Mouse (Mus musculus) mesoderm, embryonic 11.5 days (tissue): ENCODE data around the gene Arhgdib.

Experiments used
- DNase-seq: peaks from one replicate; pipeline ENCODE4 v3.0.0-alpha.2; 2012; ENCODE audit warnings: low read depth, low spot score

Gene Arhgdib

GRCm38 (mm10) chr6:136950171-136950570 is 8.5 kb upstream of the Arhgdib start:
- DNase-seq, result no peak

GRCm38 (mm10) chr6:136947716-136948115 is 6.0 kb upstream of the Arhgdib start:
- DNase-seq, result no peak

GRCm38 (mm10) chr6:136946943-136947342 is 5.2 kb upstream of the Arhgdib start:
- no peak for DNase-seq

- DNase-seq, result no peak
Observed at GRCm38 (mm10) chr6:136946241-136946640, 4.5 kb upstream of the Arhgdib start.

DNA sequence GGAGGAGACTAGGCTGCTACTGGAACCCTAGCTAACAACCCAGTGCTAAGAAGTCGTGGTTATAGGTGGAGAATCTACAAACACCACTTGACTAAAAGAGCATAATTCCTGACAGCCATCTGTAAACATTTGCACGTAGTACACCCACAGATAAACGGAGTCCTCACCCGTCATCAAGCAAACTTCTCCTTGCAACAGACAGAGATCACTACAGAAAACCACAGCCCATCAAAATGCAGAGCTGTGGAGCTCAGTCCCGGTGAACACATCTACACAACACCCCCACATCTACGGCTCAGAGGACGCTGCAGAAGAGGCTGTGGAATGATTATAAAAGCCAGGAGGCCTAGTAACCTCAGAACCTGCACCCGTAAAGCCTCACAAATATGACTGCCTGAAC is 2.8 kb upstream of the Arhgdib start:
- DNase-seq, result no peak

GRCm38 (mm10) chr6:136943392-136943791 is 1.7 kb upstream of the Arhgdib start:
- no peak for DNase-seq

GRCm38 (mm10) chr6:136942280-136942679 is 581 bp upstream of the Arhgdib start:
- DNase-seq, result no peak

GRCm38 (mm10) chr6:136940188-136940960 is 1.3 kb downstream of the Arhgdib start:
- DNase-seq, result no peak

- DNase-seq, result no peak
Observed at GRCm38 (mm10) chr6:136939326-136940187, 2.1 kb downstream of the Arhgdib start.

DNA sequence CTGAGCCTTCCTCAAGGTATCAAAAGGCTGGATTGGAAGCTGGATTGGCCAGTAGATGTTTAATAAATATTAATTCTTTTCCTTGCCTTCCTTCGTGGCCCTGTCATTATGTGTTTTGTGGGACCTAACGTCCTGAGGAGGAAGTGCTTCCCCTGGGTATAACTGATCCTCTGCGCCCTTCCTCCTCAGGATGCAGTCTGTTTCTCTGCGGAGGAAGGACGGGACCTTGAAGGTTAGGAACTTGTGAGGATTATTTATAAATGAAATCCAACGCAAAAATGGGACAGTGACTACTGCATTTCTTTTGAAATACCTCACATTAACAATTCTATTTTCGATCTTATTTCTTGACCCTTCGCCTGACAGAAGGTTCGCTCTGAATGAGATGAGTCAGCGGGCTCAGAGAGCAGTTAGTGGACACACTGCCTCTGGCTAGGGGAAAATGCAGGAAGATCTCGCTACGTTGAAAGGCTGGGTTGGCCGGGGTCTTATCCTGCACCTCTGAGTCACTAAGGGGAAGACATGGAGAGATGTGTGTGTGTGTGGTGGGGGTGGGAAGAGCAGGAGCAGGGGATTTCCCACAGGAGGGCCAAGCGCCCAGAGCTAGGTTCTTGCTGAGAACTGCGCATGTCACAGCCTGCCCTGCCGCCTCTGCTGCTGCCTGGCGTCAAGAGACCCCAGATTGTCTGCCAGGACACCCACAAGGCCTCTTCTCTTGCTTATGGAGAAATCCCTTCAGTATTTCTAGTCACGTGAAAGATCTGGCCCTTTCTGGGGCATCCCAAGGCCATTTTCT is 3.2 kb downstream of the Arhgdib start:
- DNase-seq, result no peak

GRCm38 (mm10) chr6:136937117-136937516 is 4.6 kb downstream of the Arhgdib start:
- DNase-seq, result no peak

DNA sequence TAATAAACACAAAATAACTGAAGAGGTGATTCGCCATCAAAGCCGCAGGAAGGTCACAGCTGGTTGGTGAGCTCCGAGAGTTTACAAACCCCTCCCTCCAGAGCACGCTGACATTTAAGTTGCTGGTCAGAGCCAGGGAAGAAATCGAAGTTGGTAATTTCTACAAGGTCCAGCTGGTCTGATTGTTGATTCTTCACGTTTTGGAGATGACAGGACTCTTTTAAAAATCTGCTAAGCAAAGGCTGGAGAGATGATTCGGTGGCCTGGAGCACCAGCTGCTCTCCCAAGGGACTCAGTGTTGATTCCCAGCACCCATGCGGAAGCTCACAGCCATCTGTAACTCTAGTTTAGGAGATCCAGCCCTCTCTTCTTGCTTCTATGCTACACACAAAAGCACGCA is 5.3 kb downstream of the Arhgdib start:
- no peak for DNase-seq

GRCm38 (mm10) chr6:136935233-136935632 is 6.5 kb downstream of the Arhgdib start:
- no peak for DNase-seq

DNA sequence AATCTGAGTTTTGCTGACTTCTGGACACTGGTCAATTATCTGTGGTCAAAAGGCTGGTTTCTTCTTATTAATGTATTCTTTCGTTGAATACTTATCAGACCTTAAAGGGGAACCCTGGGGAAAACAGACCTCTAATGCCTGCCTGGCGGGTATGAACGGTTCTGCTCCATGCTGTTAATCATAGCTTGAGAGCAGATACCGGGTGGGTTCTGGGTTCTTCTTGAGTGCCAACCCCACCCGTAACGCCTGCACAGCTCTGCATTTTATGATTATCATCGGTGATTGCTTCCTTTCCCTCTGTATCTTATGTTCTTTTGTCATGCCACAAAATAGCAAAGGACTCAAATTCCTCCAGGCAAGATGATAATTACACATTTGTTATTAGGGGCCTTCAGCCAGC is 7.6 kb downstream of the Arhgdib start:
- DNase-seq, result no peak

GRCm38 (mm10) chr6:136931246-136931645 is 10.5 kb downstream of the Arhgdib start:
- DNase-seq, result no peak

DNA sequence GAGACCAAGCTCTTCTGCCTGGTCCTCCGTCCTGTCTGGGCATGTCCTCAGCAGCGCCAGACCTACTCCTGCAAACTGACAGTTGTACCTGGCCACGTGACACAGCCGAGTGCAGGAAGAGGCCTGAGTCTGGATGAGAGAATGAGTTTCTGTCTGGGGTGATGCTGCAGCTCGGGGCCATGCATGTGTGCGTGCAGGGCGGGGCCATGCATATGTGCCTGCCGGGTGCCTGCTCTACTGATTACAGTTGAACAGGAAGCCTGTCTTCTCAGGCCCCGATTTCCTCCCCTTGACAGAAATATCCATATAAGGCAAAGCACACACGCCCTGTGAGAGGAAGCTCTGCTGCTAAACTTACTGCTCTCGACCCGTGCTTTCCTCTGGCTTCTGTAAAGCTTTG is 11.0 kb downstream of the Arhgdib start:
- no peak for DNase-seq

DNA sequence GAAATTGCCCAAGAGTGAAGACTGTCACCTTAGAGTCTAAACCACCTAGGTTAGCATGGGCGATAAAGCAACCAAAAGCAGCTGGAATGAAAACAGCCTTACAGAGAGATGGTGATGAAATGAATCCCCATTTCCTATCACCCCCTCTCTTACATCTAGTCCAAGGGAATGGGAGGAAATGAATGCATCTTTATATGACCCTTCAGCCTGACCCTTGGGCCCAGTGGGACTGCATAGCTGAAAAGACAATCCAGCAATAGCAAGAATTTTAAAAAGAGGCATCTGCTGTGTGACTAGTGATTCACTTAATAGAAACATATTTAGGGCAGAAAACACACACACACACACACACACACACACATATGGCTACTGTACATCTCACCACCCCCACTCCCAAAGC is 14.1 kb downstream of the Arhgdib start:
- no peak for DNase-seq

- DNase-seq, result no peak
Observed at GRCm38 (mm10) chr6:136925049-136925448, 16.6 kb downstream of the Arhgdib start.

- no peak for DNase-seq
Observed at GRCm38 (mm10) chr6:136923532-136923931, 18.2 kb downstream of the Arhgdib start, which contains the start of gene Pde6h. Gene Pde6h, plus strand, starts transcription at chr6:136923832.

DNA sequence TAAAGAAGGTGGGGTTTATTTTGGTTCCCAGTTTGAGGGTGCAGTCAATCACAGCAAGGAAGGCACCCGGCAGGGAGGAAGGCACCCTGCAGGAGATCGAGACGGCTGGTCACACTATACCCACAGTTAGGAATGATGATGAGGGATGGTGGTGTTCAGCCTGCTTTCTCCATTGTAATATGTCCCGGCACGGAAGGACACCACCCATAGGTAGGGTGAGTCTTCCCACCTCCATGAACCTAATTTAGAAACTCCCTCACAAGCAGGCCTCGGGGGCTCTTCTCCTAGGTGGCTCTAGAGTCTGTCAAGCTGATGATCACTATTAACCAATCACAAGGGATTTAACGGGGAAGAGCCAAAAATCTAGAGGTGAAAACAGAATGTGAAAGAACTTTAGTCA is 18.8 kb downstream of the Arhgdib start:
- no peak for DNase-seq

DNA sequence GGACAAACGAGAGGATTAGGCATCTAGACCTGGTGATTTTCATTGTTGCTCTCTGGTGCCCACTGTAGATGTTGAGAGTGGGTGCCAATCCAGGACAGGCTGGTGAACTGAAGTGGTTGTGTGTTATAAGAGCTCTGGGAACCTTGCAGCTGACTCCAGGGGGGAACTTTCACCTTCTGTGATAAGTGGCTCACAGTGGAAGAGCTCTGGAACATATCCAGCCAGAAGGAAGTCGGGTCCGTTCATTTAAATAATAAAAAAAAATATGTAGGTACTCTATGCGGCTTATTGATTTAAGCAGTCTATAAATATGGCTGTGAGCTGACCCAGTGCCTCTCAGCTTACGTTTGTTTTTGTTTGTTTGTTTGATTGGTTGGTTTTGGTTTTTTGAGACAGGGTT is 19.6 kb downstream of the Arhgdib start, which contains the start of gene Erp27:
Erp27 (minus strand) TSS at position 101 of the 400 bp plus-strand sequence.
- DNase-seq, result no peak

GRCm38 (mm10) chr6:136921601-136922000 is 20.1 kb downstream of the Arhgdib start:
- no peak for DNase-seq
